Mouse (Mus musculus) stomach, postnatal 0 days (tissue): ENCODE measurements around the gene Ctbp2. TPM values are rescaled to one million over a fixed set of nuclear protein-coding genes. Genes with fewer than 3 reads are reported as not detected.

Experiments used
- ATAC-seq: fragments of 200-750 bp; cut with Nextera tagmentation; 2 replicates; pipeline ENCODE4 v1.8.0; 2017; ENCODE audit not compliant: low FRiP score, low TSS enrichment
- DNase-seq: peaks from one replicate; pipeline ENCODE4 v3.0.0-alpha.2; 2016; ENCODE audit warnings: low spot score
- H3K27ac ChIP-seq: fragments of 300-500 bp; sonication (generic); replicated peaks from 2 replicates; pipeline ENCODE4 v1.5.1; 2014; ENCODE audit warnings: mild to moderate bottlenecking, control low read depth
- H3K27me3 ChIP-seq: fragments of 300-500 bp; sonication (generic); 2 replicates; pipeline ENCODE4 v1.6.1; 2014; ENCODE audit warnings: low read length; ENCODE audit not compliant: control insufficient read depth, insufficient read depth
- H3K36me3 ChIP-seq: fragments of 300-500 bp; sonication (generic); 2 replicates; pipeline ENCODE4 v1.6.1; 2014; ENCODE audit warnings: low read length, mixed read lengths; ENCODE audit not compliant: control insufficient read depth, insufficient read depth
- H3K4me1 ChIP-seq: fragments of 300-500 bp; sonication (generic); replicated peaks from 2 replicates; pipeline ENCODE4 v1.6.1; 2014; ENCODE audit warnings: antibody characterized with exemption; ENCODE audit not compliant: control insufficient read depth, insufficient read depth
- H3K4me2 ChIP-seq: fragments of 300-500 bp; sonication (generic); replicated peaks from 2 replicates; pipeline ENCODE4 v1.6.1; 2014; ENCODE audit warnings: low read depth, mild to moderate bottlenecking, control low read depth, moderate library complexity
- H3K4me3 ChIP-seq: fragments of 300-500 bp; sonication (generic); 2 replicates; pipeline ENCODE4 v1.5.1; 2014; ENCODE audit warnings: low read depth, low read length, control low read depth
- H3K9ac ChIP-seq: fragments of 300-500 bp; sonication (generic); 2 replicates; pipeline ENCODE4 v1.6.1; 2014; ENCODE audit warnings: mild to moderate bottlenecking, low read length, control low read depth, mixed read lengths
- H3K9me3 ChIP-seq: fragments of 300-500 bp; sonication (generic); 2 replicates; pipeline ENCODE4 v1.6.1; 2016; ENCODE audit warnings: low read length; ENCODE audit not compliant: control insufficient read depth
- CTCF ChIP-seq: IDR thresholded peaks from 2 replicates; pipeline ENCODE4 v1.5.1; 2016; ENCODE audit warnings: antibody characterized with exemption, low read depth, mild to moderate bottlenecking, moderate library complexity
- EP300 ChIP-seq: optimal IDR thresholded peaks from 2 replicates; pipeline ENCODE3; 2016; ENCODE audit warnings: antibody characterized with exemption
- WGBS: fragments of 180-500 bp; shearing (Covaris S2); extraction: QIAGEN DNeasy Blood & Tissue Kit; methylation state at CpG from one replicate; pipeline ENCODE4 v1.1.7; 2014; 5-methylcytosine and 5-hydroxymethylcytosine counted together
- polyA plus RNA-seq: library from polyadenylated mRNA; unstranded; fragments of >200 nt; fragmentation: Nextera tagmentation; extraction: Ambion mirVana; gene quantifications from 2 replicates; pipeline ENCODE4 v1.2.1, GENCODE M21; 2015

Ctbp2 gene
- polyA plus RNA-seq, 1 experiment from 2014 or later, result 48.6 TPM

GRCm38 (mm10) chr7:133085408-133085807 is 38.7 kb downstream of the Ctbp2 start:
- H3K9me3 ChIP-seq, result no peaks in the 10 kb centered on the region
- no peaks in the 10 kb centered on the region for H3K36me3 ChIP-seq
- H3K27ac ChIP-seq, result no peak overlapping the region; the same call in 1 of the 2 replicates
- H3K27me3 ChIP-seq, result no peaks in the 10 kb centered on the region
- H3K4me1 ChIP-seq, result peaks cover 11% of the 10 kb centered on the region
- DNase-seq (no peak), ATAC-seq (peak; percentile 30; the same call in 1 of the 2 replicates)
- no peak overlapping the region for H3K4me3 ChIP-seq
- H3K4me2 ChIP-seq, result no peak overlapping the region
- 46% methylated on average over 3 of the region's 3 CpGs for WGBS
- no peak overlapping the region for H3K9ac ChIP-seq
- no peak for TF ChIP-seq EP300

- Histone ChIP-seq H3K27ac (0 out of 2 replicates have a peak overlapping the region, but pooled peaks have one; percentile 8), H3K4me3 (no peak overlapping the region), H3K36me3 (no peaks in the 10 kb centered on the region), H3K4me1 (peaks cover 6% of the 10 kb centered on the region; the same call in 1 of the 2 replicates), H3K27me3 (no peaks in the 10 kb centered on the region), H3K4me2 (no peak overlapping the region), H3K9me3 (no peaks in the 10 kb centered on the region), H3K9ac (no peak overlapping the region)
- WGBS, result 71% methylated on average over 13 of the region's 13 CpGs
- DNase-seq (peak; percentile 25), ATAC-seq (peak; percentile 45; the same call in 1 of the 2 replicates)
- TF ChIP-seq EP300 (no peak), CTCF (no peak)
These were observed 40.1 kb downstream of the Ctbp2 start for GRCm38 (mm10) chr7:133083936-133084614.

GRCm38 (mm10) chr7:133078929-133079328 is 45.2 kb downstream of the Ctbp2 start:
- WGBS, result 83% methylated on average over 1 of the region's 1 CpGs
- no peaks in the 10 kb centered on the region for H3K9me3 ChIP-seq
- H3K36me3 ChIP-seq, result peaks cover 1% of the 10 kb centered on the region; the same call in 1 of the 2 replicates
- no peak overlapping the region for H3K9ac ChIP-seq
- H3K27ac ChIP-seq, result 0 out of 2 replicates have a peak overlapping the region, but pooled peaks have one; percentile 9
- H3K4me1 ChIP-seq, result no peaks in the 10 kb centered on the region
- ATAC-seq, result no peak; the same call in 1 of the 2 replicates
- no peaks in the 10 kb centered on the region for H3K27me3 ChIP-seq
- TF ChIP-seq EP300 (no peak), CTCF (no peak)
- no peak overlapping the region for H3K4me3 ChIP-seq
- no peak for DNase-seq
- no peak overlapping the region for H3K4me2 ChIP-seq

GRCm38 (mm10) chr7:133074462-133075133 is 49.6 kb downstream of the Ctbp2 start:
- Histone ChIP-seq H3K36me3 (peaks cover 9% of the 10 kb centered on the region; the same call in 1 of the 2 replicates), H3K27ac (no peak overlapping the region), H3K4me1 (no peaks in the 10 kb centered on the region), H3K4me3 (no peak overlapping the region), H3K9ac (no peak overlapping the region), H3K4me2 (no peak overlapping the region), H3K9me3 (no peaks in the 10 kb centered on the region), H3K27me3 (no peaks in the 10 kb centered on the region)
- WGBS, result 63% methylated on average over 10 of the region's 10 CpGs
- ATAC-seq (no peak), DNase-seq (no peak)
- no peak for TF ChIP-seq CTCF
- no peak for TF ChIP-seq EP300

- DNase-seq (no peak), ATAC-seq (no peak)
- no peaks in the 10 kb centered on the region for H3K4me1 ChIP-seq
- no peak overlapping the region for H3K27ac ChIP-seq
- no peaks in the 10 kb centered on the region for H3K27me3 ChIP-seq
- no peak overlapping the region for H3K4me3 ChIP-seq
- H3K9ac ChIP-seq, result no peak overlapping the region
- no peaks in the 10 kb centered on the region for H3K9me3 ChIP-seq
- peaks cover 9% of the 10 kb centered on the region; the same call in 1 of the 2 replicates for H3K36me3 ChIP-seq
- WGBS, result 76% methylated on average over 9 of the region's 9 CpGs
- H3K4me2 ChIP-seq, result no peak overlapping the region
- TF ChIP-seq CTCF (no peak), EP300 (no peak)
These were observed 51.0 kb downstream of the Ctbp2 start for GRCm38 (mm10) chr7:133073147-133073651.

- TF ChIP-seq CTCF (no peak), EP300 (no peak)
- DNase-seq (no peak), ATAC-seq (no peak)
- H3K4me1 ChIP-seq, result no peaks in the 10 kb centered on the region
- no peaks in the 10 kb centered on the region for H3K9me3 ChIP-seq
- no peak overlapping the region for H3K9ac ChIP-seq
- no peak overlapping the region for H3K4me2 ChIP-seq
- H3K4me3 ChIP-seq, result no peak overlapping the region
- H3K27me3 ChIP-seq, result no peaks in the 10 kb centered on the region
- no peak overlapping the region for H3K27ac ChIP-seq
- 62% methylated on average over 4 of the region's 4 CpGs for WGBS
- peaks cover 9% of the 10 kb centered on the region; the same call in 1 of the 2 replicates for H3K36me3 ChIP-seq
These were observed 51.6 kb downstream of the Ctbp2 start for GRCm38 (mm10) chr7:133072535-133072934.
